ENCODE assay signal across 9 mouse cellular contexts in genomic region chr13:30913028-30913427, GRCm38 (mm10). TPM values are rescaled to one million over a fixed set of nuclear protein-coding genes. Genes with fewer than 3 reads are reported as not detected.
A peak's percentile ranks its signal among the peaks of the same experiment; 100 is the strongest.
DNase-seq lines count a peak whose midpoint lies in the region; ATAC-seq lines count a peak whose summit lies in the region.
"Had no signal": no experiment of that assay in that cellular context is flagged by ENCODE, and none has a peak within 500 bp of the region (broad histone marks: within the 10 kb centered on the region; RNA-seq: fewer than 3 reads in every experiment).

No protein-coding gene starts in this region.

- H3K27ac ChIP-seq in limb, embryonic 12.5 days, result 0 out of 2 replicates have a peak overlapping the region, but pooled peaks have one; percentile 25
- H3K27ac ChIP-seq in limb, embryonic 10.5 days, result no peak overlapping the region
- 0 out of 2 replicates have a peak overlapping the region, but pooled peaks have one; percentile 6 for H3K27ac ChIP-seq in neural tube, embryonic 13.5 days (replicated peaks)

- H3K9ac ChIP-seq in limb, embryonic 12.5 days (replicated peaks), result no peak overlapping the region
- no peak overlapping the region for H3K9ac ChIP-seq in neural tube, embryonic 13.5 days

- H3K4me2 ChIP-seq in limb, embryonic 12.5 days, result no peak overlapping the region
- no peak overlapping the region for H3K4me2 ChIP-seq in neural tube, embryonic 13.5 days

- 16% methylated on average over 4 of the region's 4 CpGs for WGBS in limb, embryonic 12.5 days
- 21% methylated on average over 4 of the region's 4 CpGs for WGBS in limb, embryonic 10.5 days
- 35% methylated on average over 4 of the region's 4 CpGs for WGBS in neural tube, embryonic 13.5 days

- H3K9me3 ChIP-seq in limb, embryonic 12.5 days, result no peaks in the 10 kb centered on the region
- no peaks in the 10 kb centered on the region for H3K9me3 ChIP-seq in limb, embryonic 10.5 days (replicated peaks)
- H3K9me3 ChIP-seq in neural tube, embryonic 13.5 days, result no peaks in the 10 kb centered on the region

- no peak for DNase-seq in cerebellum, adult 9-11 months
- DNase-seq in limb, embryonic 10.5 days (ENCODE audit: low spot score), result no peak
- DNase-seq in embryo, embryonic 9.5 days (ENCODE audit: extremely low spot score), result peak; percentile 38
- no peak for DNase-seq in thymus, postnatal 10 days (ENCODE audit: low spot score in 2 of 2)
- DNase-seq in heart, postnatal 25 days (ENCODE audit: low spot score), result no peak
- DNase-seq: kidney, adult 2 months had no signal

- H3K36me3 ChIP-seq in limb, embryonic 12.5 days, result peaks cover 3% of the 10 kb centered on the region; the same call in 1 of the 2 replicates
- no peaks in the 10 kb centered on the region for H3K36me3 ChIP-seq in limb, embryonic 10.5 days
- H3K36me3 ChIP-seq in neural tube, embryonic 13.5 days, result 0 out of 2 replicates have a peak, but pooled peaks cover 11% of the 10 kb centered on the region

- H3K4me1 ChIP-seq in limb, embryonic 12.5 days (replicated peaks), result peaks cover 11% of the 10 kb centered on the region
- peaks cover 6% of the 10 kb centered on the region for H3K4me1 ChIP-seq in limb, embryonic 10.5 days
- H3K4me1 ChIP-seq in neural tube, embryonic 13.5 days (replicated peaks), result peaks cover 6% of the 10 kb centered on the region

- intact Hi-C loops in heart, postnatal 25 days (cut with DNase I), result no loop called here

- H3K27me3 ChIP-seq in limb, embryonic 12.5 days, result no peaks in the 10 kb centered on the region
- H3K27me3 ChIP-seq in limb, embryonic 10.5 days (ENCODE audit: low read depth, poor library complexity, severe bottlenecking), result no peaks in the 10 kb centered on the region
- H3K27me3 ChIP-seq in neural tube, embryonic 13.5 days, result no peaks in the 10 kb centered on the region

- ATAC-seq in cerebellum, adult (ENCODE audit: insufficient number of reproducible peaks, low FRiP score, low TSS enrichment), result peak; percentile 53; the same call in 1 of the 2 replicates
- ATAC-seq in limb, embryonic 12.5 days (ENCODE audit: insufficient number of reproducible peaks, insufficient read depth, low FRiP score, low TSS enrichment, low read depth), result no peak
- ATAC-seq in neural tube, embryonic 13.5 days (ENCODE audit: low read depth), result no peak

- no peak overlapping the region for H3K4me3 ChIP-seq in limb, embryonic 12.5 days (replicated peaks)
- no peak overlapping the region for H3K4me3 ChIP-seq in limb, embryonic 10.5 days
- H3K4me3 ChIP-seq in neural tube, embryonic 13.5 days, result no peak overlapping the region

RNA-seq across cellular contexts. Expression of gene Hus1b, which starts 34.5 kb away (rescaled TPM):
- polyA plus RNA-seq in limb, embryonic 12.5 days (2016; fragmentation: Nextera tagmentation; extraction: Ambion mirVana), result not detected in 2 replicates
- 0.13 TPM in 1 of 2 replicates, not detected in the other for polyA plus RNA-seq in limb, embryonic 10.5 days (2016; fragmentation: Nextera tagmentation; extraction: Ambion mirVana)
- not detected in 2 replicates for polyA plus RNA-seq in neural tube, embryonic 13.5 days (2015; fragmentation: Nextera tagmentation; extraction: Ambion mirVana)
- not detected for total RNA-seq in heart, postnatal 25 days (2021)
- polyA plus RNA-seq: kidney, adult 2 months had no signal
